Comparison of ENCODE assay signal across 22 mouse cellular contexts in genomic region chr8:122383039-122383438, GRCm38 (mm10). TPM values are rescaled to one million over a fixed set of nuclear protein-coding genes. Genes with fewer than 3 reads are reported as not detected.
"Had no signal": no experiment of that assay in that cellular context is flagged by ENCODE, and none has a peak within 500 bp of the region (broad histone marks: within the 10 kb centered on the region; RNA-seq: fewer than 3 reads in every experiment).

No protein-coding gene starts in this region.

- H3K9me3 ChIP-seq: neural tube, embryonic 15.5 days; stomach, embryonic 15.5 days had no signal

- H3K27me3 ChIP-seq: neural tube, embryonic 15.5 days; stomach, embryonic 15.5 days had no signal

- H3K4me1 ChIP-seq: stomach, embryonic 15.5 days had no signal

- DNase-seq: retina, postnatal 1 day; right cerebral cortex, adult 18-20 months; right cerebral cortex, postnatal 14 days; right cerebral cortex, postnatal 25 days; right cerebral cortex, postnatal 4 days; spleen, adult 18-20 months; thymus, adult 18-20 months; thymus, adult 2 months; thymus, postnatal 14 days; thymus, postnatal 25 days; thymus, postnatal 36 days; thymus, postnatal 4 days had no signal

- H3K4me3 ChIP-seq: neural tube, embryonic 15.5 days; stomach, embryonic 15.5 days had no signal

- H3K4me2 ChIP-seq: neural tube, embryonic 15.5 days; stomach, embryonic 15.5 days had no signal

- H3K27ac ChIP-seq: neural tube, embryonic 15.5 days; stomach, embryonic 15.5 days; stomach, postnatal 0 days had no signal

- H3K9ac ChIP-seq: neural tube, embryonic 15.5 days; stomach, embryonic 15.5 days had no signal

RNA-seq across cellular contexts. Expression of gene Trhr2, which starts 22.5 kb away (rescaled TPM):
- total RNA-seq: neutrophil, adult 5-6 weeks had no signal
- polyA plus RNA-seq: neural tube, embryonic 14.5 days; spleen, adult 2 months; stomach, embryonic 14.5 days; stomach, embryonic 15.5 days; stomach, embryonic 16.5 days; stomach, postnatal 0 days; thymus, postnatal 0 days had no signal

RNA-seq across cellular contexts. Expression of gene Il17c, which starts 38.8 kb away (rescaled TPM):
- total RNA-seq: neutrophil, adult 5-6 weeks had no signal
- polyA plus RNA-seq: neural tube, embryonic 14.5 days; neural tube, embryonic 15.5 days; stomach, embryonic 15.5 days; stomach, embryonic 16.5 days; urinary bladder, adult 2 months had no signal
